Mouse (Mus musculus) midbrain, embryonic 11.5 days (tissue): Measurements from ENCODE around the gene Vcan. TPM values are rescaled to one million over a fixed set of nuclear protein-coding genes. Genes with fewer than 3 reads are reported as not detected.

ENCODE experiments used
- polyA plus RNA-seq: library from polyadenylated mRNA; unstranded; fragments of >200 nt; fragmentation: Nextera tagmentation; extraction: Ambion mirVana; gene quantifications from 2 replicates; pipeline ENCODE4 v1.2.1, GENCODE M21; 2014

Gene Vcan
- polyA plus RNA-seq, 1 experiment from 2014 or later: 36.8 TPM

Other genes with a start within 250 kb of the Vcan start
- gene Hapln1, start 202.7 kb downstream of the Vcan start, polyA plus RNA-seq: 17.9 and 19.4 TPM in 2 replicates